Mouse (Mus musculus): ENCODE results near the gene Fam131c. TPM values are rescaled to one million over a fixed set of nuclear protein-coding genes. Genes with fewer than 3 reads are reported as not detected.

Gene Fam131c
- total RNA-seq, 4 experiments from 2014 or later, result 1.2 to 5.7 (median 2.8) TPM

Small RNAs within 50 kb of the gene (microRNA-seq; reads per million reads assigned to microRNA genes)
- 0 reads per million in 2 experiments for gene Gm25690

Other genes starting within 250 kb of the Fam131c start
- gene Szrd1, start 228.4 kb upstream of the Fam131c start, total RNA-seq (2022), result 100 to 1,000 TPM in 3 of 4 experiments, 10 to 100 TPM in 1; 96.1 to 123 (median 115) TPM
- gene Fbxo42, start 220.3 kb upstream of the Fam131c start, total RNA-seq (2022), result 10 to 100 TPM; 24.5 to 32.1 (median 29.0) TPM
- 1 to 10 TPM; 1.6 to 2.6 (median 2.2) TPM for gene Rsg1, start 154.3 kb upstream of the Fam131c start, total RNA-seq (2022)
- 100 to 1,000 TPM in 1 of 4 experiments, 10 to 100 TPM in 3; 43.5 to 113 (median 60.0) TPM for gene Arhgef19, start 128.7 kb upstream of the Fam131c start, total RNA-seq (2022)
- gene Epha2, start 67.0 kb upstream of the Fam131c start, total RNA-seq (2022), result 10 to 100 TPM; 11.4 to 21.1 (median 16.2) TPM
- not detected for gene Clcnka, start 30.5 kb downstream of the Fam131c start, total RNA-seq (2022)
- not detected for gene Clcnkb, start 47.8 kb downstream of the Fam131c start, total RNA-seq (2022)
- under 1 TPM; 0.38 to 0.97 (median 0.57) TPM for gene Hspb7, start 52.6 kb downstream of the Fam131c start, total RNA-seq (2022)
- gene Srarp, start 67.9 kb downstream of the Fam131c start, total RNA-seq (2022), result under 1 TPM in 1 of 4 experiments, not detected in 3; 0.68 TPM
- gene Zbtb17, start 76.4 kb downstream of the Fam131c start, total RNA-seq (2022), result 10 to 100 TPM; 14.8 to 25.6 (median 19.5) TPM
- 10 to 100 TPM; 53.0 to 94.3 (median 63.4) TPM for gene Spen, start 170.4 kb downstream of the Fam131c start, total RNA-seq (2022)
- gene Fblim1, start 237.9 kb downstream of the Fam131c start, total RNA-seq (2022), result 10 to 100 TPM; 10.2 to 21.0 (median 17.6) TPM